Mouse (Mus musculus): ENCODE data around the gene Nlrc3.
"Not testable (repeated sequence)": the region's sequence is repeated elsewhere in the genome, so short reads cannot be mapped to it uniquely, and the experiment has no call there.

Nlrc3 gene
- long read RNA-seq, experiment 1, partial matches to known transcripts: 0 of 1 reads
- long read RNA-seq, experiment 1, other reads (novel, unspliced or antisense): 1 of 1 reads
- long read RNA-seq, experiment 2: 0 reads

DNA sequence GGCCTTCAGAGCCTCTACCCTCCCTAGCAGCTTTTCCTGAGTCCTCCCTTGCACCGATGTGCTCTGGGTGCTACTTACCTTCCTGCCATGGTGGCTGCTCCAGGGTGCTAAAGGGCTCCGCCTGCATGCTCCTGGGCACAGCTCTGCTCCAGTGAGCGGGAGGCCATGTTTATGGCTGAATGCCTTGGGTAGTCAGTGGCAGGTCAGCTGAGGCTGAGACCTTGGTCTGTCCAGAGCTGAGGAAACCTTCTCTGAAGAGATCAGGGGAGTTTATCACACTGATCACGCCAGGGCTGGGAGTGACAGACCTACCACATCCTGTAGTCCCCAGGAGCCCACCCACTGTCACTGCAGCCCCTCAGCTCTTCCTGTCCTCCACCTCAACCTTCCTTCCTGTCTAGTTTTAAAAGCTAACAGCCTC is at the start of gene Nlrc3:
Gene Nlrc3, minus strand, starts transcription at position 382 of the 421 bp plus-strand sequence.
- intact Hi-C loops (cut with DNase I): no loop called here

DNA sequence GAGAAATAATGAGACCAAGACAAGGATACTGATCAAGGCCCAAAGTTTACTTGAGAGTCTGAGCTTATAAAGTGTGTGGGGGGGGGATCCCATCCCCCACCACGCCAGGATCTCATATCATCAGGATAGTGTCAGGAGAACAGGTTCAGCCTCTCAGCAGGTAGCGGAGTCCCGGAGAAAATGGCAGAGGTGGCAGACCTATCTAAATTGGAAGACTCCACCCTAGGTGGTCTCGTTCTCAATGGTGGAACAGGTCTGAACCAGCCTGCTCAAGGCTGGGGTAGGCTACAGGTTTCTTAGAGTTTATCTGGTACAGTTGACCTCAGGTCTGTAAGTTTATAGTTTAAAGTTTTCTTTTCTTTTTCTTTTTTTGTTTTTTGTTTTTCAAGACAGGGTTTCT is 46.3 kb upstream of the Nlrc3 start:
- intact Hi-C loops (cut with DNase I): no loop called here

- intact Hi-C loops (cut with DNase I): no loop called here
These were observed 44.8 kb upstream of the Nlrc3 start for GRCm38 (mm10) chr16:4021241-4021640.

GRCm38 (mm10) chr16:4017466-4017865 is 41.0 kb upstream of the Nlrc3 start:
- intact Hi-C loops (cut with DNase I): not testable (repeated sequence)

DNA sequence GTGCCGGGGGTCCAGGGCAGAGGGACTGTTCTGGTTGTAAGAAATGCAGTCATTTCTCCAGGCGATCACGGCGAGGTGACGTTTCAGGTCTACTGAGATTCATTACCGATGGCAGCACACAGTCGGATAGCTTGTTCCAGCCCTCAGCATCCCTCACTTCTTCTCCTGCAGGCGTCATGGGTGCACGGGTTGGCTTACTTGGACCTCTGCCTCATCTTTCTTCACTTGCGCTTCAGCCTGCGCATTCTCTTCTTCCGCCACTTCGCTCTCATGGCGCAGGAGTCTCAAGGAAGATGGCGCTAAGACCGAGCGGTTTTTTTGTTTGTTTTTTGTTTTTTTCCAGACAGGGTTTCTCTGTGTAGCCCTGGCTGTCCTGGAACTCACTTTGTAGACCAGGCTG is 40.4 kb upstream of the Nlrc3 start:
- intact Hi-C loops (cut with DNase I): not testable (repeated sequence)

- intact Hi-C loops (cut with DNase I): no loop called here
These were observed 37.7 kb upstream of the Nlrc3 start for GRCm38 (mm10) chr16:4014040-4014668.

DNA sequence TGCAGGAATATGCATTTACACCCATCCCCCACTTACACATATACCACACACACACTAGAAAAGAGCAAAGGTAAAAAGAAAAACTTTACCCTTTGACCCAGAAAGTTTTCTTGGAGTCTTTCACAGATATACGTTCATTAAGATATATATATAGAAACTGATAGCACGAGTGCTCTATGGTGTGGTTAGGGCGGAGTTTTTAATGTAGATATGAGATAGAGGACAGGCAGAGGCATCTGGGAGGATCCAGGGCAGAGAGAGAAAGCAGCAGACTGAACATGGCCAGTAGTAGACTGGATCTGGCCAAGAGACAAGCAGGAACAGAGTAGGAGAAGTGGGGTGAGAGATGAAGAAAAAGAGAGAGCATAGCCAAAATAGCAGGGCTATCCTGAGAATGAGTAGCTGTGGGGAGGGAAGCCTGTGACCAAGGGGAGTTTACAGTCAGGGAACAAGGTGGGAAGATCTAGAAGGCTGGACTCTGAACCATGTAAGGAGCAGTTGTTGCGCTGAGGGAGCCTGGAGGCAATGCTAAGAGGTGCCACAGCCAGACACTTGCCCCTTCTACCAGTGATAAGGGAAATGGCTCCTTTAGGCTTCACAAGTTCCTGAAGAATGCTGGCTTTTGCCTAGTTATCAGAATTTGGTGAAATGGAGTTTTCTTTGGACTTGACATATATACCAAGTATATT is 36.6 kb upstream of the Nlrc3 start:
- intact Hi-C loops (cut with DNase I): no loop called here

GRCm38 (mm10) chr16:4003489-4004398 is 27.3 kb upstream of the Nlrc3 start, which contains the start of gene Slx4:
TSS of gene Slx4 (minus strand) at chr16:4003770.
- intact Hi-C loops (cut with DNase I): loop anchor here (5.0 to 10.0 kb wide), 2 partner anchors 96 to 169 kb away; partner anchors contain the start of genes 1700037C18Rik, Cluap1 and Olfr15

DNA sequence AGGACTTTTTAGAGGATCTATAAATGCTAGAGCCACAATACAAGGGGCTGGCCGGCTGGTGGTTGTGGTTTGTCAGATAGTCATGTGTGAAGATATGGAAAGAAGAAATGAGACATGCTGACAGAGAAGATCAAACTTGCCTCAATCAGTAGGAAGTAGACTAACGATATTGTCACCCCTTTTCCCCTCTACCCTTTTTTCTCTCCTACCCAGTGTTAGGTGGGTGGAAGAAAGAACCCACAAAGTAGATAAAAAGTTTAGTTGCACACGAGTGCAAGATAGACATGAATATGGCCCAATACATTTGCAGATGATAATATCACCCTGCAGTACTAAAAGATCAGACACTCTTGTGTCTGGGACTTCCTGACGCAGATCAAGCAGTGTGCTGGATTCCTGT is 12.0 kb upstream of the Nlrc3 start:
- intact Hi-C loops (cut with DNase I): no loop called here

- intact Hi-C loops (cut with DNase I): no loop called here
These were observed 6.8 kb upstream of the Nlrc3 start for GRCm38 (mm10) chr16:3983146-3983700.

DNA sequence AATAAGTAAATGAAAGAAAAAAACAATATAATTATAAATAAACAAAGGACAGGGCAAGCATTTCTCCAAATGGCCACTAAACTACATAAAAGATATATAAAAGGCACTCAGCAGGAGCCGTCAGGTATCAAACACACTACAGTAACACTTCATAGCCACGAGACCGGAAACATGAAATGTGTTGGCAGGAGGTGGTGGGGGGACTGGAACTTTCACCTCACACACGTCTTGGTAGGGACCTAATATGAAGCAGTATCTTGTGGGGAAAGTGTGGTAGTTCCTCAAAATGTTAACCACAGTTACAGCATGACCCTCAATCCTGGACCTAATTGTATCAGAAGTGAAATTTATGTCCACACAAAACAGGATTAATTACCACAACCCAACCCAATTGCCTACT is 5.7 kb upstream of the Nlrc3 start:
- intact Hi-C loops (cut with DNase I): no loop called here

GRCm38 (mm10) chr16:3976712-3977111 is 280 bp upstream of the Nlrc3 start:
- intact Hi-C loops (cut with DNase I): no loop called here

GRCm38 (mm10) chr16:3975658-3976057 is 774 bp downstream of the Nlrc3 start:
- intact Hi-C loops (cut with DNase I): no loop called here

DNA sequence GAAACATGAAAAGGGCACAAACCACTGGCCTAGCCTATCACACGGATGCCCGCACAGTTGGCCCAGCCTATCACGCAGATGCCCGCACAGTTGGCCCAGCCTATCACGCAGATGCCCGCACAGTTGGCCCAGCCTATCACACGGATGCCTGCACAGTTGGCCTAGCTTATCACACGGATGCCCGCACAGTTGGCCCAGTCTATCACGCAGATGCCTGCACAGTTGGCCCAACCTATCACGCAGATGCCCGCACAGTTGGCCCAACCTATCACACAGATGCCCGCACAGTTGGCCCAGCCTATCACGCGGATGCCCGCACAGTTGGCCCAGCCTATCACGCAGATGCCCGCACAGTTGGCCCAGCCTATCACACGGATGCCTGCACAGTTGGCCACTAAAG is 2.0 kb downstream of the Nlrc3 start:
- intact Hi-C loops (cut with DNase I): not testable (repeated sequence)

GRCm38 (mm10) chr16:3965534-3965933 is 10.9 kb downstream of the Nlrc3 start:
- intact Hi-C loops (cut with DNase I): no loop called here

GRCm38 (mm10) chr16:3964990-3965389 is 11.4 kb downstream of the Nlrc3 start:
- intact Hi-C loops (cut with DNase I): no loop called here

DNA sequence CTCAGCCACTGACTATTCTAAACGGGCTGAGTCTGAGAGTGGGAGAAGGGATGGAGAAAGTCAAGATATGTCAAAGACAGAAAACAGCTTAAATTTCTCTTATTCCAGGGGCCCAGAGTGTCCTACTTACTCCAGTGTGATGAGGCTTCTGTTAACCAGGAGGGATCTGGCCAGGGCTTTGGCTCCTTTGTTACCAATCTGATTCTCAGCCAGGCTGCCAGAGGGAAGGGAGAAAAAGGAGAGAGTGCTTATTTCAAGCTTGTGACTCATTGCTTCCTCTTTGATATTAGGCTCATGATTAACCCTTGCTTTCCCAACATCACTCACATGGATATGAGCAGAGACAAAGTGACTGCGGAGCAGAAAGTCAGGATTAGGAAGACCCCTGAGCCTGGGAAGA is 17.2 kb downstream of the Nlrc3 start:
- intact Hi-C loops (cut with DNase I): no loop called here

DNA sequence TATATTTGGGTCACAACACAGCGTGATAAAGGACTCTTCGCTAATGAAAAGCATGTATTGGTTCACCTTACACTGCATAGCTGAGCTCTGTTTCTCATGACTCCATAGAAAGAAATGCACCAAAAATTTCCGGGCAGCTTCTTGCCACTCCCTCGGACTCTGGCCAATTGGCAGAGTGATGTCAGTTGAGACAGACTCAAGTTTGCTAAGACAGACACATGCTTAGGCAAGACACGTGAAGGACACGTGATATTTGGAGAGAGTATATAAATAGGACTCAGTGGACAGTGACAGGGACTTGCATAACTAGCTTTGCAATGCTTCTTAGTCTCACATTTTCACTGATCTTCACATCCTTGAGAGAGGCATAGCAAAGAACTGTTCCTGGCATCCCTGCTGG is 20.1 kb downstream of the Nlrc3 start:
- intact Hi-C loops (cut with DNase I): no loop called here

GRCm38 (mm10) chr16:3951141-3951540 is 25.3 kb downstream of the Nlrc3 start:
- intact Hi-C loops (cut with DNase I): no loop called here

- intact Hi-C loops (cut with DNase I): no loop called here
These were observed 41.7 kb downstream of the Nlrc3 start for GRCm38 (mm10) chr16:3934701-3935100.

GRCm38 (mm10) chr16:3934091-3934490 is 42.3 kb downstream of the Nlrc3 start:
- intact Hi-C loops (cut with DNase I): no loop called here

Data from adrenal gland (tissue).